Mouse (Mus musculus) Muller cell, postnatal 12 days (primary cell): ENCODE measurements around the gene Dab2ip.

Source experiments
- DNase-seq: peaks from one replicate; pipeline ENCODE4 v3.0.0-alpha.2; 2015; ENCODE audit errors: inconsistent ontology term

The Dab2ip gene

DNA sequence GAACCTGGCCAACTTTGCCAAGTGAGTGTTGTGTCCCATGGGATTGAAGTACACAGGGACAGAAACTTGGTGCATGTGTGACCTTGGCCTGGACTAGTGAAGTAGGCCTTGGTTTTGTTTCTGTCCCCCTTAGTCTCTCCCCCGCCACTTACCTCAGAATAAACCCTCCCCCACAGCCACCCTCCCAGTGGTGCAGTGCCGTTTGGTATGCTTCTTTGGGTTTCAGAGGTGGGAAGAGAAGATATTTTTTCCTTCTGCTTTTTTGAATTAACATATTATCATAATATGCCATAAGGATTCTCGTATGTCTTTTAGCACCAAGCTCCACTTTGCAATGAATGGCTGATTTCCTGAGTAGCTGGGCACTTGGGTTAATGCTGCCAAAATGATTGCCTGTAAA lies 157.4 kb downstream of the Dab2ip start:
- DNase-seq = no peak

DNA sequence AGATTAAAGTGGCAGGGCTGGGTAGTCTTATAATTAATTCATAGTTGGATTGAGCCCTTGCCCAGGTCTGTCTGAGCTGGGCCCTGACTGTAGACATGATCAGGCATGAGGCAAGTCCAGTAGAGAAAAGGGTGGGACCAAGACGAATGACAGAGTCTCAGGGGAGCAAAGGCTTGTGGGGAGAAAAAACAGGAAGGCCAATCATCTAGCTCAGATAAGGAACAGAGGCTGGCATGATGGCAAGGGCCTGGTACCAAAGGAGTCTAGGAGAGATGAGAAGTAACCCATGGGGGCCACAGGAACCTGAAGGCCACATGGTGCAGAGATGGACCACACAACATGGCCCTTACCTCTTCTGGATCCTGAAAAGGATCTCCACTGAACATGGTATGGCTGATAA lies 158.1 kb downstream of the Dab2ip start:
- no peak for DNase-seq

GRCm38 (mm10) chr2:35718003-35718500 lies 160.0 kb downstream of the Dab2ip start:
- DNase-seq = no peak

DNA sequence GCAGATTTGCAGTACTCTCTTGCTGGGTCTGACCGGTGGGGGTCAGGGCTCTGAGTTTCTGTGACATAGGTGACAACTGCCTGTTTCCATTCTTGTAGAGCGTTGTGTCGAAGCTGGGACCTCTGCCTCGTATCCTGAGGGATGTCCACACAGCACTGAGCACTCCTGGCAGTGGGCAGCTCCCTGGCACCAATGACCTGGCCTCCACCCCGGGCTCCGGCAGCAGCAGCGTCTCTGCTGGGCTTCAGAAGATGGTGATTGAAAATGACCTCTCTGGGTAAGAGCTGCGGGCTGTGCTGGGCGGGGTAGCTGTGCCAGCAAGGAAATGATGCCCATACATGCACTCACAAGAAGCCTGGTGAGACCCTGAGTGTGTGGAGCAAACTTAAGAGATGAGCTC lies 160.6 kb downstream of the Dab2ip start:
- DNase-seq = no peak

- DNase-seq = no peak
Measured at GRCm38 (mm10) chr2:35719230-35720005, 161.4 kb downstream of the Dab2ip start.

DNA sequence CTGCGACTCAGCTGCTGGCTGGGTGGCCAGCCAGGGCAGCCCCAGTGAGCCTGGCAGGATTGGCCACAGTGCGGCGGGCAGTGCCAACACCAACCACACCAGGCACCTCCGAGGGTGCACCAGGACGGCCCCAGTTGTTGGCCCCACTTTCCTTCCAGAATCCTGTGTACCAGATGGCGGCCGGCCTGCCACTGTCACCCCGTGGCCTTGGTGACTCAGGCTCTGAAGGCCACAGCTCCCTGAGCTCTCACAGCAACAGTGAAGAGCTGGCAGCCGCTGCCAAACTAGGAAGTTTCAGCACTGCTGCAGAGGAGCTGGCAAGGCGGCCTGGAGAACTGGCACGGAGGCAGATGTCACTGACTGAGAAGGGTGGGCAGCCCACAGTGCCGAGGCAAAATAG lies 162.0 kb downstream of the Dab2ip start:
- DNase-seq = peak; percentile 73

- peak; percentile 33 for DNase-seq
Measured at GRCm38 (mm10) chr2:35720550-35720949, 162.5 kb downstream of the Dab2ip start.

DNA sequence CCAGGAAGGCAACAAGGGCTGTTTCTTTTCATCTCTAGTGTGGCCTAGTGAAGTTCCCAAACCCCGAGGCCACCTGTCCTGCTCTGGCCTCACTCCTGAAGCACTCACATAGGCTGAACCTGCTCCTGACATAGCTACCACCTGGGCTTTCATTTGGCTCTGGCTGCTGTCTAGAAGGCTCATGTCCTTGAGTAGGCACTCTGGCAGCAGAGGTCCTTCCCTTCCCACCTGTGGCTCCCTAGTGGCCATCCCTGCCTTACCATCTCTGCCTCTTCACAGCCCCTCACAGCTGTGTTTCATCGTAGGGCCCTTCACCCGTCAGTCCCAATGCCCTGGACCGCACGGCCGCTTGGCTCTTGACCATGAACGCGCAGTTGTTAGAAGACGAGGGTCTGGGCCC lies 162.9 kb downstream of the Dab2ip start:
- no peak for DNase-seq

DNA sequence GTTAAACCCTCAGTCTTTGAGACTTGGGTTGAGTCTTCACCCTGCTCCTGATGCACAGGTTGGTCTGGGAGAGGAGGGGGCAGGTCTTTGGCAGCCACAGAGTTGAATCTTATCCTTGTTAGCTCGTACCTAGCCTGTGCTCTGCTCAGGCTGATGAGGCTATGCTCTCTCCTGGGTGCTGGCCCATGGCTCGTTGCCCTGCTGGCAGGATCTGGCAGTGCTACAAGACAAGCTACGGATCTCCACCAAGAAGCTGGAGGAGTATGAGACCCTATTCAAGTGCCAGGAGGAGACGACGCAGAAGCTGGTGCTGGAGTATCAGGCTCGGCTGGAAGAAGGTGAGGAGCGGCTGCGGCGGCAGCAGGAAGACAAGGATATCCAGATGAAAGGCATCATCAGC lies 164.8 kb downstream of the Dab2ip start:
- DNase-seq = no peak

GRCm38 (mm10) chr2:35723267-35723666 lies 165.2 kb downstream of the Dab2ip start:
- no peak for DNase-seq

DNA sequence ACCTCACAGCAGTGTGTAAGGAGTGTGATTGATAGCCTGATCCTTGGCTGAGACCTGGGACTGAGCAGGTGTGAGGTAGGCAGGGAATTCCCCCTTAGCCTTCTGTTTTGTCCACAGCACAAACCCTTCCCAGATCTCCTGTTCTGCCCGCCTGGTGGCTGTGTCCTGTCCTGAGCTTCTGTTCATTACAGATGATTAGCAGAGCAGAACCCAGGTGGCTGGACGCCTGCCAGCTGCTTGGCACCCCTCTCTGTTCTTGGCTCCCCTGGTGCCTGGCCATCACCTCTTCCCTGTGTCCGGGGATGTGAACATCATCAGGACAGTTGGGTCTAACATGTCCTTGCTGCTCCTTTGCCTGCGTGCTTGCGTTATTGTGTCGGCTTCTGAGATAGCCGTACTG lies 165.6 kb downstream of the Dab2ip start:
- no peak for DNase-seq

DNA sequence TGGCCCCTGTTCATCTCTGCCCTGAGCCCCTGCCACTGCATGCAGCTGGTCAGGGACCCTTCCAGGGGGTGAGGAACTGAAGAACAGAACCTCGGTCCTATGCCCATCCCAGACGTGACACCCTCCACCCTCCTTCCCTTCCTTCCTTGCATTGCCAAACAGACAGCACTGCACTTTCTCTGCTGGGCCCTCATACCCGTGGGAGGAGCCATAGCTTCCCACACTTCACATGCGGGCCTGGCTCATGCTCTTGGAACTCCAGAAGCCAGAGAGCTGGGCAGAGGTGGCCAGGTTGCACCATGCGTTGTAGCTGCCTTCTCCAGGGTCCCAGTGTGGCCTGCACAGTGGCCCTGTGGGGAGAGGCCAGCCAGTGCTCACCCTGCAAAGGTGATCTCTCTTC lies 170.6 kb downstream of the Dab2ip start:
- DNase-seq = peak; percentile 18

DNA sequence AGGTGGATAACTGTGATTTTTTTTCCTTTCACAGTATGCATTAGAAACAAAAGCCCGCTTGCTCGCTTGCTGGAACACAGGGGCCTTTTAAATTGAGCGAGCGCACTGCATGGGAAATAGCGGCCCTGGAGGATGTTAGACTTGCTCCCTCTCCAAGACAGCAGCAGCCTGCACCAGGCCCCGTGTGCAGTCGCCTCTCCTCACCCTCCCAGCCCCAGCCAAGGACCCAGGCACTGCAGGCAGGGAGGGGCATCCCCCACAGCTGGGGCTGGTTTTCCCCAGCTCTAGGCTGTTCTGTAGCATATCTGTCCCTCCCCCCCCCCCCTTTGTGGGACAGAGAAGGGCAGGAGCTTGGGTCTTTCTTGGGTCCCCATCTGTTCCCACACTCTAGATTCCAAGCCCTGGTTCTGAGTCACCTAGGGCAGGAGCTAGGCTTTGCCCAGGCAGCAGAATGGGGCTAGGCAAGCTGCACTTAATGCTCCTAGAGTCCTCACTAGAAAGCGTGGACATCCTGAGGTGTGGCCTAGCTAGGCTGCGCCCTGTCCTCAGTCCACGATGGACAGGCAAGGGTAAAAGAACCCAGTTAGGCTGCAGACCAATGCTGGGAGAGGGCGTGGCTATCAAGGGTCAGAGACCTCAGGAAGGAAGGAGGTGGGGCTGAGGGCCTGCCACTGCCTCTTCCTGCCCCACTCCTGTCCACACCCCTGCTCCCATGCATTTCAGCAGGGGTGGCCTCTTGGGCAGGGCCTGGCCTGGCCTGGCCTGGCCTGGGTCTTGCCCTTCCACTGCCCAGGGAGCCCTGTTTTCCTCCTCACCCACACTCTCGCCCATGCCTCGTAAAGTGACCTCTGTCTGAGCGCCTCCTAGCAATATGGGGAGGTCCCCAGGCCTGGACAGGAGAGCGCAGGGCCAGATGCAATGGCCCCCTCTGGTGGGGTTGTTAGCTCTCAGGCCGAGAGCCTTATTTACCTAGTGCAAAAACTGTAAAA lies 171.3 kb downstream of the Dab2ip start:
- peak; percentile 26 for DNase-seq

DNA sequence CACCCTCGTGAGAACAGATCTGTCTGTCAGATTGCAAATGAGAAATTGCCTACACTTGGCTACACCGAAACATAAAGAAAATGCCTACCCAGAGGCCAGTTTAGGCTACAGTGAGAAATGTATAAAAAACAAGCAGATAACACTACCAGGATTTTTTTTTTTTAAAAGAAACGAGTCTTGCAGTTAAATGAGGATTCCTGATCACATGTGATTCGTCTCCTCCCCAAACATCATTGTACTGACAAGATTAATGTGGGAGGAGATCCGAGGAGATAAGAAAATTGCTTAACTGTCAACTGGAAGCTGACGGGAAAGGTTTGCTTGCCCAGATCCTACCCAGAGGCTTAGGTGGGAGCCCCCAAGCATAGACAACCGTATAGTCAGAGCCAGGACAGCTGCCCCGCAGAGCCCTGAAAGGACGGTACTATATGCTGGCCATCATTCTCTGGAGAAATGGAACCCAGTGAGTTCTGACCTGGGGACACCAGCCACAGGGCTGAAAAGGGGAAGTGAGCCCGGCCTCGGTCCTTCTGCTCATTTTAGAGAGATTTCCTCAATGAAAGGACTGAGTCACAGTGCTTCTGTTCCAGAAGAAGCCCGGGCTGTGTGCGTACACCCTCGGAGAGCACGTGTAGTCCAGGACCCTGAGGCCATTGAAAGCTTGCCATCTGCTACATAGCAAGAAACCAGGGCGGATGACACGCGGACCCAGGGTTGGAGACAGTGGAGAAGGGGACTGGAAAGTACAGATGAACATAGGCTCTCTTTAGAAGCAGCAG lies 173.8 kb downstream of the Dab2ip start:
- DNase-seq = peak; percentile 19

DNA sequence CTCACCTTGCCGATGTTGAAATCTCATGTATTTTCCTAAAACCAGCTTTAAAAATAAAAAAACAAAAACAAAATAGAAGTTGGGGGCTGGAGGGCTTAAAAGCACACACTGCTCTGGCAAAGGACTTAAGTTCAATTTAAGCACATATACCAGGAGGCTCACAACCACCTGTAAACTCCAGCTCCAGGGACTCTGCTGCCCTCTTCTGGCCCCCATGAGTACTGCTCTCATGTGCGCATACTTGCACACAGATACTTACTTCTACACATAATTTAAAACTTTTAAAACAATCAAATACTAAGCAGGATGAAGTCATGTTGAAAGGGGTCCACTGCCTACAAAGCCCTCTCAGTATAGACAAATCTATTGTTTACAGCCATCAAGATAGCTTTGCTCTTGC lies 176.9 kb downstream of the Dab2ip start:
- DNase-seq = no peak

DNA sequence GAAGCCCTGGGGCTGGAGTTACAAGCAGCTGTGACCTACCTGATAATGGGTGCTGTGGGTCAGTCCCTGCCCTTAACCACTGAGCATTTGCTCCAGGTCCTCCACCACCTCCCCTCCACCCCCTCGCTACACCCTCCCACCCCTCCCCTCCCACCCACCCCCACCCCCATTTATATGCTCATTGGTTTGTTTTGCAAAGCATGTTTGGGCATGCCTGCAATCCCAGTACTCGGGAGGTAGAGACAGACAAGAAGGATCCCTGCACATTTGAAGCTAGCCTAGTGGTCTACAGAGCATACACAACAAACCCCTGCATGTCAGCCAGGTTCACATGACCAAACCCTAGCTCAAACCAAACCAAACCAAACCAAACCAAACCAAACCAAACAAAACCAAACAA lies 178.0 kb downstream of the Dab2ip start:
- no peak for DNase-seq

DNA sequence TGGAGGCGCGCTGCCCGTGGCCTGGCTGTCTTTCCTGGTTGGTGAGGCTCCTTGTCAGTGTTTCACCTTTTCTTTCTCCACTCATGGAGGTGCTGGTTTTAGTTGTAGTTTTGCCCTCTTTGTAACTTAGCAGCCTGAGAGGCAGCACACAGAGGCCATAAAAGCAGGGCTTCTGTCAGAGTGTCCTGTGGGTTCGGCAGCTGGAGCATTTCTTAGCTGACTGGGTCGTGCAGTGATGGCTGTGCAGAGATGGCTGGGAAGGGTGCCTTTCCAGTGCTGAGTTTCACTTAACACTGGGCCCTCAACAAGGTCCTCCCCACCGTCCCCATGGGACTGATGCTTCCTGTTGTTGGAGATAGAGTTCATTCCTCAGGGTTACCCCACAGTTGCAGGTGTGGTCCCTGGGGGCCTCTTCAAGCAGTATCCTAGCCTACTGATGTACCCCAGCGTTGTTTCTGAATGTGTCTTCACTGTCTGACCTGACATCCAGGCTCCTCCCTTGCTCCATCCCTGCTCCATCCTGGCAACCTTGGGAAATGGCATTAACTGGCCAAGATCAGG lies 179.5 kb downstream of the Dab2ip start:
- no peak for DNase-seq

- DNase-seq = no peak
Measured at GRCm38 (mm10) chr2:35739669-35740254, 181.7 kb downstream of the Dab2ip start.

- DNase-seq = no peak
Measured at GRCm38 (mm10) chr2:35745876-35746275, 187.8 kb downstream of the Dab2ip start.

- DNase-seq = no peak
Measured at GRCm38 (mm10) chr2:35746638-35747037, 188.6 kb downstream of the Dab2ip start.
